Mouse (Mus musculus) lung, postnatal 0 days (tissue): ENCODE measurements around the gene Slc37a1. TPM values are rescaled to one million over a fixed set of nuclear protein-coding genes. Genes with fewer than 3 reads are reported as not detected.

ENCODE experiments used
- ATAC-seq: fragments of 200-750 bp; cut with Nextera tagmentation; 2 replicates; pipeline ENCODE4 v1.8.0; 2017; ENCODE audit warnings: moderate library complexity
- DNase-seq: peaks from one replicate; pipeline ENCODE4 v3.0.0-alpha.2; 2016; ENCODE audit warnings: low spot score
- H3K27ac ChIP-seq: fragments of 300-500 bp; sonication (generic); 2 replicates; pipeline ENCODE4 v1.5.1; 2014; ENCODE audit warnings: antibody characterized with exemption, mild to moderate bottlenecking, low read length, mixed read lengths
- H3K27me3 ChIP-seq: fragments of 300-500 bp; sonication (generic); replicated peaks from 2 replicates; pipeline ENCODE4 v1.6.1; 2014; ENCODE audit warnings: low read length, mixed read lengths; ENCODE audit not compliant: insufficient read depth
- H3K36me3 ChIP-seq: fragments of 300-500 bp; sonication (generic); 2 replicates; pipeline ENCODE4 v1.6.1; 2014; ENCODE audit warnings: low read length, mixed read lengths; ENCODE audit not compliant: insufficient read depth
- H3K4me1 ChIP-seq: fragments of 300-500 bp; sonication (generic); 2 replicates; pipeline ENCODE4 v1.6.1; 2014; ENCODE audit warnings: antibody characterized with exemption, low read depth, low read length, mixed read lengths; ENCODE audit not compliant: insufficient read depth
- H3K4me2 ChIP-seq: fragments of 300-500 bp; sonication (generic); replicated peaks from 2 replicates; pipeline ENCODE4 v1.6.1; 2014; ENCODE audit warnings: low read depth, mild to moderate bottlenecking, low read length, moderate library complexity, mixed read lengths
- H3K4me3 ChIP-seq: fragments of 300-500 bp; sonication (generic); 2 replicates; pipeline ENCODE4 v1.5.1; 2014; ENCODE audit warnings: low read depth, low read length
- H3K9ac ChIP-seq: fragments of 300-500 bp; sonication (generic); replicated peaks from 2 replicates; pipeline ENCODE4 v1.6.1; 2014; ENCODE audit warnings: low read depth, mild to moderate bottlenecking
- H3K9me3 ChIP-seq: fragments of 300-500 bp; sonication (generic); 2 replicates; pipeline ENCODE4 v1.6.1; 2016; ENCODE audit warnings: low read length, mixed read lengths
- CTCF ChIP-seq: IDR thresholded peaks from 2 replicates; pipeline ENCODE4 v1.5.1; 2016; ENCODE audit warnings: antibody characterized with exemption, mild to moderate bottlenecking
- EP300 ChIP-seq: IDR thresholded peaks from 2 replicates; pipeline ENCODE4 v1.6.1; 2016; ENCODE audit warnings: antibody characterized with exemption, mild to moderate bottlenecking, control low read depth
- WGBS: fragments of 180-500 bp; shearing (Covaris S2); extraction: QIAGEN DNeasy Blood & Tissue Kit; methylation state at CpG from one replicate; pipeline ENCODE4 v1.1.7; 2014; 5-methylcytosine and 5-hydroxymethylcytosine counted together
- polyA plus RNA-seq: library from polyadenylated mRNA; unstranded; fragments of >200 nt; fragmentation: Nextera tagmentation; extraction: Ambion mirVana; gene quantifications from 2 replicates; pipeline ENCODE4 v1.2.1, GENCODE M21; 2015

Slc37a1 gene
- polyA plus RNA-seq, 1 experiment from 2014 or later: 33.9 TPM

GRCm38 (mm10) chr17:31365586-31366166, 79.1 kb downstream of the Slc37a1 start:
- H3K9ac ChIP-seq: no peak overlapping the region
- H3K36me3 ChIP-seq: no peaks in the 10 kb centered on the region
- no peaks in the 10 kb centered on the region for H3K9me3 ChIP-seq
- H3K4me1 ChIP-seq: no peaks in the 10 kb centered on the region
- no peak for DNase-seq
- H3K27me3 ChIP-seq: no peaks in the 10 kb centered on the region
- no peak overlapping the region for H3K27ac ChIP-seq
- no peak for ATAC-seq
- H3K4me3 ChIP-seq: no peak overlapping the region
- WGBS: 88% methylated on average over 5 of the region's 5 CpGs
- TF ChIP-seq EP300 (no peak), CTCF (no peak)
- H3K4me2 ChIP-seq: no peak overlapping the region

- 66% methylated on average over 2 of the region's 2 CpGs for whole genome bisulfite sequencing
- H3K9me3 ChIP-seq: no peaks in the 10 kb centered on the region
These were observed 83.6 kb downstream of the Slc37a1 start for GRCm38 (mm10) chr17:31370221-31370620.

GRCm38 (mm10) chr17:31370931-31371330, 84.3 kb downstream of the Slc37a1 start:
- Histone ChIP-seq H3K4me2 (no peak overlapping the region), H3K9me3 (no peaks in the 10 kb centered on the region), H3K36me3 (no peaks in the 10 kb centered on the region), H3K27ac (no peak overlapping the region), H3K27me3 (no peaks in the 10 kb centered on the region), H3K4me3 (no peak overlapping the region), H3K9ac (no peak overlapping the region), H3K4me1 (no peaks in the 10 kb centered on the region)
- TF ChIP-seq CTCF (no peak), EP300 (no peak)
- DNase-seq (peak; percentile 25), ATAC-seq (peak; percentile 12; the same call in 1 of the 2 replicates)

More at GRCm38 (mm10) chr17:31370221-31370620, 83.6 kb downstream of the Slc37a1 start:
- Histone ChIP-seq H3K4me2 (no peak overlapping the region), H3K9ac (no peak overlapping the region), H3K27ac (no peak overlapping the region), H3K4me1 (no peaks in the 10 kb centered on the region), H3K4me3 (no peak overlapping the region), H3K36me3 (no peaks in the 10 kb centered on the region), H3K27me3 (no peaks in the 10 kb centered on the region)
- ATAC-seq (no peak), DNase-seq (no peak)
- TF ChIP-seq EP300 (no peak), CTCF (no peak)

- H3K4me2 ChIP-seq: 0 out of 2 replicates have a peak overlapping the region, but pooled peaks have one; percentile 9
- H3K9ac ChIP-seq: no peak overlapping the region
- H3K4me1 ChIP-seq: no peaks in the 10 kb centered on the region
- no peak overlapping the region for H3K27ac ChIP-seq
- no peaks in the 10 kb centered on the region for H3K36me3 ChIP-seq
- H3K9me3 ChIP-seq: no peaks in the 10 kb centered on the region
- peak; percentile 57 for ATAC-seq
- WGBS: 6% methylated on average over 7 of the region's 7 CpGs
- TF ChIP-seq CTCF (peak; percentile 93), EP300 (no peak)
- H3K4me3 ChIP-seq: no peak overlapping the region
- DNase-seq: peak; percentile 80
- H3K27me3 ChIP-seq: no peaks in the 10 kb centered on the region
These were observed 91.4 kb downstream of the Slc37a1 start for GRCm38 (mm10) chr17:31377961-31378360.

- H3K9me3 ChIP-seq: no peaks in the 10 kb centered on the region
- DNase-seq (no peak), ATAC-seq (no peak)
- H3K27ac ChIP-seq: no peak overlapping the region
- 59% methylated on average over 10 of the region's 10 CpGs for WGBS
- TF ChIP-seq EP300: no peak
- TF ChIP-seq CTCF: no peak
- no peak overlapping the region for H3K4me3 ChIP-seq
- no peaks in the 10 kb centered on the region for H3K27me3 ChIP-seq
- 0 out of 2 replicates have a peak overlapping the region, but pooled peaks have one; percentile 9 for H3K4me2 ChIP-seq
- no peak overlapping the region for H3K9ac ChIP-seq
- no peaks in the 10 kb centered on the region for H3K36me3 ChIP-seq
- H3K4me1 ChIP-seq: no peaks in the 10 kb centered on the region
These were observed 91.8 kb downstream of the Slc37a1 start for GRCm38 (mm10) chr17:31378361-31378761.

- no peak overlapping the region for H3K4me3 ChIP-seq
- no peaks in the 10 kb centered on the region for H3K27me3 ChIP-seq
- no peak for TF ChIP-seq EP300
- peak; percentile 44 for TF ChIP-seq CTCF
- H3K9me3 ChIP-seq: no peaks in the 10 kb centered on the region
- no peak overlapping the region for H3K4me2 ChIP-seq
- DNase-seq (peak; percentile 22), ATAC-seq (no peak)
- no peak overlapping the region for H3K27ac ChIP-seq
- H3K36me3 ChIP-seq: no peaks in the 10 kb centered on the region
- 75% methylated on average over 2 of the region's 2 CpGs for WGBS
- no peak overlapping the region for H3K9ac ChIP-seq
- H3K4me1 ChIP-seq: no peaks in the 10 kb centered on the region
These were observed 92.5 kb downstream of the Slc37a1 start for GRCm38 (mm10) chr17:31379086-31379485.

- no peaks in the 10 kb centered on the region for H3K9me3 ChIP-seq
- no peaks in the 10 kb centered on the region for H3K36me3 ChIP-seq
- ATAC-seq (no peak), DNase-seq (no peak)
- H3K4me2 ChIP-seq: no peak overlapping the region
- no peak overlapping the region for H3K4me3 ChIP-seq
- whole genome bisulfite sequencing: 76% methylated on average over 8 of the region's 8 CpGs
- TF ChIP-seq EP300 (no peak), CTCF (no peak)
- H3K27me3 ChIP-seq: no peaks in the 10 kb centered on the region
- no peaks in the 10 kb centered on the region for H3K4me1 ChIP-seq
- H3K9ac ChIP-seq: no peak overlapping the region
- H3K27ac ChIP-seq: no peak overlapping the region
These were observed 93.3 kb downstream of the Slc37a1 start for GRCm38 (mm10) chr17:31379863-31380262.
